Mouse (Mus musculus): ENCODE measurements around the gene Olfr1019. TPM values are rescaled to one million over a fixed set of nuclear protein-coding genes. Genes with fewer than 3 reads are reported as not detected.

The Olfr1019 gene
- total RNA-seq (2023), result not detected

DNA sequence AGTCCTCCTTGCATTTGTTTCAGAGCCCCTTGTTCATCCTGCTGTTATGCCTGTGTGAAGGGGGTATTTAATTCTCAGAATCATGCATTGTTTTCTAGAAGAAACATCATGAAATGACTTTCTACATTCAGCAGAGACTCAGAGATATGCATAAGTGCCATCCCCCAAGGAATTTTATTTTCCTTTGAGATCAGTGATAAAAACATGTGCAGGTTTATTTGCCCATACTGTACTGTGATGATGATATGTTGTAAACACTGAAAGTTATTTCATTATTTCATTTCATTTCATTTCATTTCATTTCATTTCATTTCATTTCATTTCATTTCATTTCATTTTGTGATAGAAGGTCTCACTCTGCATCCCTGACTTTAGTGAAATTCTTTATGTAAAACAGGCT, at the start of gene Olfr1019:
Olfr1019 (minus strand) TSS at position 101 of the 400 bp plus-strand sequence.

DNA sequence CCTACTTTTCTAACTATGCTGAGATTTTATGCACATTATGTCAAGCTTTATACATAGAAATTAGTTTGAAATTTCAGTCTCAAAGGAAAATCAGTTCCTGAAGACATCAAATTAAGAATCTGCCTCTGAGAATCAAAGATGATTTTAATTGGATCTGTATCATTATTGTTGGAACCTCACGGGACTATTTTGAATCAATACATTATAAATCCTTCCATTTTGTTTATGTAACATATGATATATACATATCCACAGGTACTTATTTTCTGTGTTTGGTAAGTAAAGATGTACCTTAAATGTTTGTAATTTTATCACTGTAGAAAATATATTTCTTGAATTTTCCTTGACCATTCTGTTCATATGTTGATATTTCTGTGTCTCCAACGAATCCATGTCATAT, 40.1 kb upstream of the Olfr1019 start, which contains the start of gene Olfr1023:
Olfr1023 (plus strand) TSS at position 301 of the 400 bp plus-strand sequence.

DNA sequence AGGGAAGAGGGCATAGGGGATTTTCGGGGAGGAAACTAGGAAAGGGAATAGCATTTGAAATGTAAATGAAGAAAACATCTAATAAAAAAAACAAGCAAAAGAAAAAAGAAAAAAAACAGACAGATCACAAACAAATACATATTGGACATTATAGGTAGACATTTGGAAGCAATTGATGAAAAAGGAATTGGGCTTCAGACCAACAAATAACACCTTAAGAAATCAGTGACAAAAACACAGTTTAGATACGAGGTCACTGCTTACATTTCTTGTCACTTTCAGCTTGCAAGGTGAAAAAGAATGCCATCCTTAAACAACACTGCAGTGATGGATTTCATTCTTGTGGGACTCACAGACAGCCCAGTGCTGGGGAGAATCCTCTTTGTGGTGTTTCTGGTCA, 23.0 kb upstream of the Olfr1019 start, which contains the start of gene Olfr1022:
Olfr1022 (plus strand) TSS at position 301 of the 400 bp plus-strand sequence.

GRCm38 (mm10) chr2:85846730-85847129, 1.4 kb upstream of the Olfr1019 start, which contains the start of gene Olfr1020:
Olfr1020 (plus strand) TSS chr2:85847030.

DNA sequence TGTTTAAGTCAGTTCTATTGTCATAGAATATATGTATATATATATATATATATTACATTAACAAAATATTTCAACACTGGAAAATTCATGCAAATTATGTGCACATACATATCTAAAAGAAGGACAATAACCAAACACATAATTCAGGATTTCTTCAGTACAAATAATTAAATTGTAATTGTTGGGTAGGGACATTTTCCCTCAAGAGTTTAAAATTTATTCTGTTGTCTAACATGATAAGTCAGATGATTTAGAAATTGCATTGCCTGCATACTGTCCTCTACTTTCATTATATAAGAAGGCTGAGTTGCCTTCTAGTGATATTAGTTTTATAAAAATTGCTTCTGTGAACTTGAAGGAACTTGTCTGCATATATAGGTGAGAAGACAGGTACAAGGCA, 27.1 kb downstream of the Olfr1019 start, which contains the start of gene Olfr1018:
Olfr1018 (plus strand) TSS at position 301 of the 400 bp plus-strand sequence.

DNA sequence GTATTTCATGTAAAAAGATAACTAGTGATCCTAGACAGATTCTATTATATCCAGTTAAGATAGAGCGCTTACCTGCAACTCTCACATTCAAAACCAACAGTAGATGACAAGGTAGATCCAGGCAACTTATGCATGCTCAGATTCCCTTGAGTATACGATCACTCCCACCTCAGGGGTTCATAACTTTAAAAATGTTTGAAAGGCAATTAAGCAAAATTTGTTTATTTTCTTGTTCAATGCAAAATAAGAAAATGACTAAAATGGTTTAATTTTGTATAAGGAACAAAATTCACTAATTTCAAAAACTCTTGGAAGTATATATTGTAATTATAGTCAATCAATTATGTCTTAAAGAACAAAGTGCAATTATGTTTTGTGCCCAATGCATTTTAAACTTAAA, 42.8 kb downstream of the Olfr1019 start, which contains the start of gene Olfr1016:
Olfr1016 (minus strand) TSS at position 101 of the 400 bp plus-strand sequence.

Other genes with a start within 250 kb of the Olfr1019 start
- gene Olfr1000, start 233.6 kb downstream of the Olfr1019 start, total RNA-seq (2023), result not detected
- gene Olfr1002, start 194.8 kb downstream of the Olfr1019 start, total RNA-seq (2023), result not detected
- gene Olfr154, start 181.0 kb downstream of the Olfr1019 start, total RNA-seq (2023), result not detected
- gene Olfr1006, start 166.7 kb downstream of the Olfr1019 start, total RNA-seq (2023), result not detected
- not detected for gene Olfr1008, start 156.1 kb downstream of the Olfr1019 start, total RNA-seq (2023)
- not detected for gene Olfr1009, start 130.1 kb downstream of the Olfr1019 start, total RNA-seq (2023)
- not detected for gene Olfr1012, start 82.7 kb downstream of the Olfr1019 start, total RNA-seq (2023)
- not detected for gene Olfr1013, start 78.4 kb downstream of the Olfr1019 start, total RNA-seq (2023)
- gene Olfr1014, start 72.8 kb downstream of the Olfr1019 start, total RNA-seq (2023), result not detected
- gene Olfr1015, start 63.5 kb downstream of the Olfr1019 start, total RNA-seq (2023), result not detected
- gene Olfr1016, start 42.9 kb downstream of the Olfr1019 start, total RNA-seq (2023), result not detected
- not detected for gene Olfr1018, start 27.0 kb downstream of the Olfr1019 start, total RNA-seq (2023)
- not detected for gene Olfr1020, start 1.5 kb upstream of the Olfr1019 start, total RNA-seq (2023)
- gene Olfr1022, start 23.1 kb upstream of the Olfr1019 start, total RNA-seq (2023), result not detected
- not detected for gene Olfr1023, start 40.2 kb upstream of the Olfr1019 start, total RNA-seq (2023)
- not detected for gene Olfr1024, start 59.6 kb upstream of the Olfr1019 start, total RNA-seq (2023)
- gene Olfr1025-ps1, start 69.7 kb upstream of the Olfr1019 start, total RNA-seq (2023), result not detected
- not detected for gene Olfr1026, start 76.1 kb upstream of the Olfr1019 start, total RNA-seq (2023)
- not detected for gene Olfr1028, start 105.0 kb upstream of the Olfr1019 start, total RNA-seq (2023)
- not detected for gene Olfr1029, start 128.4 kb upstream of the Olfr1019 start, total RNA-seq (2023)
- not detected for gene Olfr1030, start 133.8 kb upstream of the Olfr1019 start, total RNA-seq (2023)
- gene Olfr1031, start 144.8 kb upstream of the Olfr1019 start, total RNA-seq (2023), result not detected
- not detected for gene Olfr1032, start 160.1 kb upstream of the Olfr1019 start, total RNA-seq (2023)
- gene Olfr1033, start 175.2 kb upstream of the Olfr1019 start, total RNA-seq (2023), result not detected
- gene Olfr1034, start 200.4 kb upstream of the Olfr1019 start, total RNA-seq (2023), result not detected
- gene Olfr1036, start 228.5 kb upstream of the Olfr1019 start, total RNA-seq (2023), result not detected
- gene Olfr1037, start 241.9 kb upstream of the Olfr1019 start, total RNA-seq (2023), result not detected